Mouse (Mus musculus): ENCODE data around the gene Ppil2. TPM values are rescaled to one million over a fixed set of nuclear protein-coding genes. Genes with fewer than 3 reads are reported as not detected.
A peak's percentile ranks its signal among the peaks of the same experiment; 100 is the strongest.

Ppil2 gene
- total RNA-seq, 2 experiments from 2014 or later: 48.9 TPM

DNA sequence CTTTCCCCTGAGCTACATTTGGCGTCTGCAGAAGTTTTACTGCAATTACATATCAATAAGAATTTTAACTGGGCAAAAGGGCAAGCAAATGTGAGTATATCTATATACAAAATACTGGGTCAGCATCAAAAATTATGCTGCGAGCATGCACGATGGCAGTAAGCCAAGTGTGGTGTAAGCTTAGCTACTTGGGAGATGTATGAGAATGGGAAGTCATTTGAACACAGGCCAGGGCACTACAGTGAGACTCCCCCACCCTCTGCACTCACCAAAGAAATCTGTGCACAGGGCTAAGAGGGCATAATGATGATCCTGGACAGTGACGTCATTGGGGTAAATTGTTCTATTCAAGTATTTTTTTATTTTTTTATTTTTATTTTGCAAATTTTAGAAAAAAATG, 6.5 kb downstream of the Ppil2 start:
- intact Hi-C loops (cut with DNase I): no loop called here

GRCm38 (mm10) chr16:17102630-17103220, 8.3 kb downstream of the Ppil2 start:
- no peak for DNase-seq
- intact Hi-C loops (cut with DNase I): no loop called here

More for the DNA sequence above, 6.5 kb downstream of the Ppil2 start:
- no peak for DNase-seq

DNA sequence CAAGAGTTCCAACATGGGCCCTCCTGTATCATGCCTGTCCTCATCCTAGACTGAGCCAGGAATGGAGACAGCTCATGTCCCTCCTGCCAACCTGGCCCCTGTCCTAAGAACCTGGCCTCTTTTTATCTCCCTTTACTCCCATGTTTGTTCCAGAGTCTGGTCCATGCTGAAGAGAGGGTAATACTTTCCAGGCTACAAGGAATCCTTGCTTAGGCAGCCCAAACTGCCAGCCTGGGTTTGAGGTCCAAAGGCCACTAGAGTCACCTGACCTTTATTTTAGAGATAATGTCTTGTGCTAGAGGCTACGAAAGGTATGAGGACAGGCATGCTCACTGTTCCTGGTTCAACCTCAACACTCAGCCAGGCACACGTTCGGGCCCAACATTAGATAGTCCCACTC, 14.1 kb downstream of the Ppil2 start:
- intact Hi-C loops (cut with DNase I): no loop called here
- DNase-seq: no peak

DNA sequence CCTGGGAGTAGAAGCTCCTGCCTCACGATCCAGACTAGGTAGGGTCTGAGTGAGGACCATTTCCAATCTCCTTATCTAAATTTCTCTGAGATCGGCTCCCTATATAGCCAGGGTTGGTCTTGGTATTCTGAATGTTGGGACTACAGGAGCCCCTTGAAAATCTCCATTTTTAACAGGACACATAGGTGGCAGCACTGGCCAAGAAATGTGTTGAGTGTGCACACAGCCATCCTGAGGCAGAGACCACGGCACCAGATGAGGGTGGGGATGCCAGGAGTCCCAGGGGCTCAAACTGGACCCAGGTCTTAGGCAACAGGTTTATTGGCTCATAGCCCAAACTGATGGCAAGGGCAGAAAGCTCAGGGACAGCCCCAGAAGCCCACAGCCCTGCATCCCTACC, 22.7 kb downstream of the Ppil2 start:
- no peak for DNase-seq
- intact Hi-C loops (cut with DNase I): no loop called here

- DNase-seq: no peak
- intact Hi-C loops (cut with DNase I): no loop called here
Observed at GRCm38 (mm10) chr16:17086669-17087193, 24.3 kb downstream of the Ppil2 start.

DNA sequence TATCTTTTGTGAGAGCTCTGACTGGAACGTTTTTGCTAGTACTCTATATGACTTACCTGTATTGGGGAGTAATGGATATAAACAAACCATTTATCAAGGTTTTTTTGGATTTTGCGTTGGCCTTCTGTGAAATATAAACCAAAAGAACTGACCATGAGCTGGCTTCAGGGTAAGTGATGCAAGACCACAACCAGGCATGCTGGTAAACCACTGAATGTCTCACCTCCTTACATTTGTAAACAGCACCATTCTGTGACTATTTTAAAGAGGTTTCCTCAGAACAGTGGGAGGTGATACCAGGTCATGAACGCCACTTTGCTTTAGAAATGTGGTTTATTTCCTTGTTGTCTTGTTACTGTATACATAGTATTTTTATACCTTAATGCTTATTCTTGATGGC, 24.8 kb downstream of the Ppil2 start:
- intact Hi-C loops (cut with DNase I): no loop called here
- no peak for DNase-seq

DNA sequence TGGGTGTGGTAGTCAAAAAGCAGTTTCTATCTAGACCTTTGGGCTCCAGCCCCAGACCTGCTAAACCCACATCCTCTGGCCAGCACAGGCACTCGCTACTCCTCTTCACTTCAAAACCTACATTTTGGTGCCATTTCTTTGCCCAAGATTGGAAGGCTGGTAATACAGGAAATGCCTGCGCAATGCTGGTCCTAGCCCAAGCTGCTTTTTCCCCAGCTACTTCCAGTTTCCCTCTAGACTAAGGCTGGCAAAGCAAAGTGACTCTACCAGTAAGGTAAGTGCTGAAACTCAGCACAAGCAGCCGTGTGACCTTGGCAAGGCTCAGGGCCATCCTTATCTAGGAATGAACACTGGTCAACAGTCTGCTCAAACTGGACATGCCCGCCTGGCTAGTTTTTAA, 25.4 kb downstream of the Ppil2 start:
- intact Hi-C loops (cut with DNase I): no loop called here

GRCm38 (mm10) chr16:17082121-17082792, 28.8 kb downstream of the Ppil2 start:
- intact Hi-C loops (cut with DNase I): no loop called here
- DNase-seq: peak; percentile 21 to 42

More for the DNA sequence above, 25.4 kb downstream of the Ppil2 start:
- peak; percentile 29 to 43 for DNase-seq

- intact Hi-C loops (cut with DNase I): no loop called here
- DNase-seq: peak in 1 of 2 experiments; percentile 23
Observed at GRCm38 (mm10) chr16:17078101-17078500, 33.0 kb downstream of the Ppil2 start.

GRCm38 (mm10) chr16:17076869-17077268, 34.2 kb downstream of the Ppil2 start:
- intact Hi-C loops (cut with DNase I): no loop called here
- no peak for DNase-seq

- no peak for DNase-seq
- intact Hi-C loops (cut with DNase I): no loop called here
Observed at GRCm38 (mm10) chr16:17076301-17076700, 34.8 kb downstream of the Ppil2 start.

DNA sequence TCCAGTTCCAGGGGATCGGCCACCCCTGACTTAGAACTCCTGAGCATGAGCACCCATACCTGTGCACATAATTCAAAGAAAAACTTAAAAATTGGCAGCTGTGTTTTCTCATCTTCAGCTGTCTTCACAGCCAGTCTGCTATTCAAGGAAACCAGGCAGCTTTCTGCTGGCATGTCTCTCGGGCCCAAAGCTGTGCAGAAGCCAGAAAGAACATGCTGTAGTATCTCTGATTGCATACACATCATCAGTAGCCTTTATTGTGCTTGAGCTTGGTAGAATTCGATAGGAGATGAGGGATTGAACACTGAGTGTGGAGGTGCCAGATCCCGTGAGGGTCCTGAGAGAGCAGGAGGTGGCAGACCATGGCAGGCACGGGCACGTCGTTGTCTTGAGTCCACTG, 38.1 kb downstream of the Ppil2 start:
- intact Hi-C loops (cut with DNase I): no loop called here
- DNase-seq: no peak

GRCm38 (mm10) chr16:17070716-17071115, 40.3 kb downstream of the Ppil2 start:
- no peak for DNase-seq
- intact Hi-C loops (cut with DNase I): no loop called here

DNA sequence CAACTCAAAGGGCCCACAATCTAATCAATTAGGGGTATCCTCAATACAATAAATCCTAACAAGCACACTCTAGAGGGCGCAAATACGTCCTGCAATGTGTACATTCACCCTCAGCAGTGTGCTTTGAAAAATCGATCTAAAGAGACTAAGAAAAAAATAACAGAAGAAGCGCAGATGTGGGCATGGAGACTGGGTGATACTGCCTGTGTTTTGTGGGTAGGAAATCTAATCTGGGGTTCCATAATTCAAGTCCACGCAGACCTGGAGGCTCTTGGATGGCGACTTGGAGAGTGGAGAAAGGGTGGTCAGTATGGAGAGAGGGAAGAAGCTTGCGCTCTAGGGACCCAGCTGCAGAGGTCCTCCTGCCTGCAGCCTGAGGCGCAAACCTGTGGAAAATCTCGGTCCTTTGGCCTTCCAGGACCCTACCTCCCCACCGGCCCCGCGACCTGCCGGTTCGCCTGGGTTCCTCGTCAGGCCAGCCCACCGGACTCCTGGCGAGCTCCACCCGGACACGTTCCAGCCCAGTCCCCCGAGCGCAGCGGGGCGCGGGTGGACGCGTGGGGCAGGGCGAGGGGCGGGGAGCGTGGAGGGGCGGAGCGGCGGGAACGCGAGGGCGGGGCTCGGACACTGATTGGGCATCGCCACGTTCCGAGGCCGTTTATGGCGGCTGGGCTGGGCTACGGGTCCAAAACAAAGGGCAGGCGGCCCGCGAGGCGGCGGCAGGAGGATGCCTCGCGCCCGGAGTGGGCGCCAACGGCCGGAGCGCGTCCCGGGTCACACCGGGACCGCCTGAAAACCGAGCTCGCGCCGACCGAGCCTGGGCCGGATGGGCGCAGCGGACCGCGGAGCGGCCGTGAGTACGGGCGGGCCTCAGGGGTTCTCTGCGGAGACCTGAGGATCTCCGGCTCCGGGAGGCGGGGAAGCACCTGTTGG, 41.3 kb downstream of the Ppil2 start, which contains the start of gene Ypel1:
Ypel1 (plus strand) TSS at position 186 of the 933 bp plus-strand sequence.
- intact Hi-C loops (cut with DNase I): loop anchor here (5.0 kb wide), 1 partner anchor 82 kb away; no protein-coding TSS in a partner anchor
- DNase-seq: peak; percentile 88 to 90

GRCm38 (mm10) chr16:17067552-17067951, 43.5 kb downstream of the Ppil2 start:
- intact Hi-C loops (cut with DNase I): loop anchor here (5.0 kb wide), 1 partner anchor 80 kb away; no protein-coding TSS in a partner anchor
- no peak for DNase-seq

DNA sequence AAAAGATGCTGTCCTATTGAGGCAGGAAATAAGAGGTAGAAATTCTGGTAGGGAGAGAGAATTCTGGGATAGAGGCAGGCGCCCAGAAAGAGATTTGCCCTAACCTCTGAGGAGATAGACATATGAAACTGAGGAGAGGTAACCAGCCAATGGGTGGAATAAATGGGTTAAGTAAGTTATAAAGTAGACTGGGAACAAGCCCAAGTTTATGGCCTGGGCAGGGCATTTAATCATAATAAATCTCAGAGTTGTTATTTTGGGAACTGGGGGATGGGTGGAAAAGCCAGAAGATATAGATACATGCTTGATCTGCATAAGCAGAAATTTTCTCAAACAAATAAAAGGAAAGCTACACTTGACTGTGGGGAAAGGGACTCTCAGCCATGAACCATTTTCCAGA, 48.7 kb downstream of the Ppil2 start:
- DNase-seq: no peak
- intact Hi-C loops (cut with DNase I): no loop called here

- DNase-seq: no peak
- intact Hi-C loops (cut with DNase I): no loop called here
Observed at GRCm38 (mm10) chr16:17055584-17055983, 55.5 kb downstream of the Ppil2 start.

GRCm38 (mm10) chr16:17053903-17054302, 57.2 kb downstream of the Ppil2 start:
- intact Hi-C loops (cut with DNase I): no loop called here
- no peak for DNase-seq

- intact Hi-C loops (cut with DNase I): no loop called here
- DNase-seq: no peak
Observed at GRCm38 (mm10) chr16:17052087-17052486, 59.0 kb downstream of the Ppil2 start.

GRCm38 (mm10) chr16:17049886-17050285, 61.2 kb downstream of the Ppil2 start:
- DNase-seq: no peak
- intact Hi-C loops (cut with DNase I): no loop called here

DNA sequence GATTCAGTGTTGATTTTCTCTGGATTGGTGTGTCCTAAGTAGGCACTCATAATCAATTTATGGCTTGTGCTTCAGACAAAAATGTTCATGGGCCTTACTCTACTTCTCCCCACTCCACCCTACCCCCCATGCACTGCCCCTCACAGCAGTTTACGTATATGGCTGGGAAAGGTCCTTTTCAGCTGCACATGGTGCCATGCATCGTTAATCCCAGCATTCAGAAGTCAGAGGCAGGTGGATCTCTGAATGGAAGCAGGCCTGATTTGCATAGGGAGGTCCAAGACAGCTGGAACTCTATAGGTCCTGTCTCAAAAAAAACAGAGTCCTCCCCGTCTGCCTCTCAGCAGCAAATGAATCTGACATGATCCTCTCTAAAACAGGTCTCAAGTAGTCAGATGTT, 65.8 kb downstream of the Ppil2 start:
- intact Hi-C loops (cut with DNase I): no loop called here

More for the DNA sequence above, 65.8 kb downstream of the Ppil2 start:
- no peak for DNase-seq

Measured in heart, postnatal 10 days (tissue).